Mouse (Mus musculus) forebrain, embryonic 12.5 days (tissue): ENCODE data around the gene Csnk1g2. TPM values are rescaled to one million over a fixed set of nuclear protein-coding genes. Genes with fewer than 3 reads are reported as not detected.
"Not testable (repeated sequence)": the region's sequence is repeated elsewhere in the genome, so short reads cannot be mapped to it uniquely, and the experiment has no call there.

Source experiments
- ATAC-seq: fragments of 200-750 bp; cut with Nextera tagmentation; 2 replicates; pipeline ENCODE4 v1.8.0; 2017; ENCODE audit warnings: moderate TSS enrichment; ENCODE audit not compliant: low FRiP score
- H3K27ac ChIP-seq: fragments of 300-500 bp; sonication (generic); 2 replicates; pipeline ENCODE4 v1.5.1; 2016; ENCODE audit warnings: mild to moderate bottlenecking
- H3K27me3 ChIP-seq: fragments of 300-500 bp; sonication (generic); 2 replicates; pipeline ENCODE4 v1.6.1; 2016; ENCODE audit warnings: mild to moderate bottlenecking
- H3K36me3 ChIP-seq: fragments of 300-500 bp; sonication (generic); replicated peaks from 2 replicates; pipeline ENCODE4 v1.6.1; 2016; ENCODE audit warnings: mild to moderate bottlenecking
- H3K4me1 ChIP-seq: fragments of 300-500 bp; sonication (generic); 2 replicates; pipeline ENCODE4 v1.6.1; 2016
- H3K4me2 ChIP-seq: fragments of 300-500 bp; sonication (generic); 2 replicates; pipeline ENCODE4 v1.6.1; 2016; ENCODE audit warnings: mild to moderate bottlenecking, moderate library complexity
- H3K4me3 ChIP-seq: fragments of 300-500 bp; sonication (generic); replicated peaks from 2 replicates; pipeline ENCODE4 v1.5.1; 2016; ENCODE audit warnings: mild to moderate bottlenecking
- H3K9ac ChIP-seq: fragments of 300-500 bp; sonication (generic); 2 replicates; pipeline ENCODE4 v1.6.1; 2016; ENCODE audit warnings: mild to moderate bottlenecking
- H3K9me3 ChIP-seq: fragments of 300-500 bp; sonication (generic); 2 replicates; pipeline ENCODE4 v1.6.1; 2016
- WGBS: fragments of 180-500 bp; shearing (Covaris S2); methylation state at CpG from one replicate; pipeline ENCODE4 v1.1.7; 2016; 5-methylcytosine and 5-hydroxymethylcytosine counted together
- polyA plus RNA-seq: library from polyadenylated mRNA; unstranded; fragments of >200 nt; fragmentation: Nextera tagmentation; extraction: Ambion mirVana; gene quantifications from 2 replicates; pipeline ENCODE4 v1.2.1, GENCODE M21; 2016

The Csnk1g2 gene
- polyA plus RNA-seq, 1 experiment from 2014 or later, result 161 TPM

DNA sequence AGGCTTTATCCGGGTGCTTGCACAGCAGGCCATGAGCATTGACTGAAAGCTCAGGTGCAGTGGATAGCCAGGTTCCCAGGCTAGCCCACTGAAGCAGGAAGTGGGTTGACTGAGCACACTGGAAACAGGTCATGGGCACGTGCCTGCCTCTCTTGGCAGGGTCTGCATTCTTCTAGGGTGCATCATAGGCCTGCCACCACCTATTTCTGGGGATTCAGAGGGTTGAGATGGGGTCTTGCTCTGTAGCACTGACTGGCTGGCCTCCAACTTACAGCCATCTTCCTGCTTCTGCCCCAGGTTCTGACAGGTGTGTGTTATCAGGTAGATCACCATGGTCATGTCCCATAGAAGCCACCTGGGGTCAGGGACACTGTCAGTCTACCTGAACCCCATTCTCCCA is 17.6 kb upstream of the Csnk1g2 start:
- Histone ChIP-seq H3K4me1 (peaks cover 23% of the 10 kb centered on the region), H3K9ac (no peak overlapping the region), H3K36me3 (peaks cover 39% of the 10 kb centered on the region), H3K27ac (no peak overlapping the region), H3K4me2 (no peak overlapping the region), H3K4me3 (no peak overlapping the region), H3K9me3 (no peaks in the 10 kb centered on the region), H3K27me3 (no peaks in the 10 kb centered on the region)
- ATAC-seq, result no peak
- 85% methylated on average over 2 of the region's 2 CpGs for WGBS

DNA sequence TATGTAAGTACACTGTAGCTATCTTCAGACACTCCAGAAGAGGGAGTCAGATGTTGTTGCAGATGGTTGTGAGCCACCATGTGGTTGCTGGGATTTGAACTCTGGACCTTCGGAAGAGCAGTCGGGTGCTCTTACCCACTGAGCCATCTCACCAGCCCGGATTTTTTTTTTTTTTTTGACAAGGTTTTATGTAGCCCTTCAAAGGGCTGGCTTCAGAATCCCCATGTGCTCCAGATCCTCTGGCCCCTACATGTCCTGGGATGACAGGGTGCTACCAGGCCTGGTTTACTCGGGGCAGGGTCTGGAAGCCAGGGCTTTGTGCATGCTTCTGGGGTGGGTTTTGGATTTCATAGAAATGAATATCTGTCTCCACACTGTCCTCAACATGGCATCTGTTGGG is 16.9 kb upstream of the Csnk1g2 start, which contains the start of gene Gm49322:
Gm49322 (plus strand) TSS at position 301 of the 400 bp plus-strand sequence.
- peaks cover 47% of the 10 kb centered on the region for H3K36me3 ChIP-seq
- not testable (repeated sequence) for H3K9ac ChIP-seq

DNA sequence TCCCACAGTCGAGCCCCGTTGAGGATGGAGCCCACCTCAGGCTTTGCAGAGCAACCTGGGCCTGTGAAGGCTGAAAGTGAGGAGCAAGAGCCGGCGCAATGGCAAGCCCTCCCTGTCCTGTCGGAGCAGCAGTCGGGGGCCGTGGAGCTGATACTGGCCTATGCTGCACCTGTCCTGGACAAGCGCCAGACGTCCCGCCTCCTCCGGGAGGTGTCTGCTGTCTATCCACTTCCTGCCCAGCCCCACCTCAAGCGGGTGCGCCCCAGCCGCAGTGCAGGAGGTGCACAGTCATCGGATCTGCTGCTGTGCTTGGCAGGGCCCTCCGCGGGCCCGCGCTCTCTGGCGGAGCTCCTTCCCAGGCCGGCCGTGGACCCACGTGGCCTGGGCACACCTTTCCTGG is 16.3 kb upstream of the Csnk1g2 start:
- Histone ChIP-seq H3K4me3 (no peak overlapping the region), H3K27ac (no peak overlapping the region), H3K36me3 (peaks cover 50% of the 10 kb centered on the region), H3K4me2 (no peak overlapping the region), H3K9me3 (no peaks in the 10 kb centered on the region), H3K4me1 (peaks cover 23% of the 10 kb centered on the region), H3K9ac (no peak overlapping the region), H3K27me3 (no peaks in the 10 kb centered on the region)
- no peak for ATAC-seq
- WGBS, result 94% methylated on average over 23 of the region's 23 CpGs

More for the DNA sequence above, 16.9 kb upstream of the Csnk1g2 start, which contains the start of gene Gm49322:
- H3K27me3 ChIP-seq, H3K27ac ChIP-seq, H3K9me3 ChIP-seq, H3K4me3 ChIP-seq, ATAC-seq, H3K4me2 ChIP-seq: not testable (repeated sequence)
- H3K4me1 ChIP-seq, result peaks cover 23% of the 10 kb centered on the region
- WGBS, result 94% methylated on average over 4 of the region's 4 CpGs

- no peak for ATAC-seq
- no peak overlapping the region for H3K27ac ChIP-seq
- no peak overlapping the region for H3K4me3 ChIP-seq
- no peak overlapping the region for H3K9ac ChIP-seq
- peaks cover 55% of the 10 kb centered on the region for H3K36me3 ChIP-seq
- H3K9me3 ChIP-seq, result no peaks in the 10 kb centered on the region
- H3K4me2 ChIP-seq, result no peak overlapping the region
- peaks cover 23% of the 10 kb centered on the region for H3K4me1 ChIP-seq
- H3K27me3 ChIP-seq, result no peaks in the 10 kb centered on the region
- 96% methylated on average over 34 of the region's 34 CpGs for WGBS
These were observed 15.8 kb upstream of the Csnk1g2 start for GRCm38 (mm10) chr10:80606737-80607350.

- Histone ChIP-seq H3K4me3 (no peak overlapping the region), H3K27ac (no peak overlapping the region), H3K9me3 (no peaks in the 10 kb centered on the region), H3K9ac (no peak overlapping the region), H3K36me3 (peaks cover 70% of the 10 kb centered on the region), H3K27me3 (no peaks in the 10 kb centered on the region), H3K4me1 (peaks cover 15% of the 10 kb centered on the region), H3K4me2 (no peak overlapping the region)
- WGBS, result 100% methylated on average over 3 of the region's 3 CpGs
- ATAC-seq, result no peak
These were observed 14.2 kb upstream of the Csnk1g2 start for GRCm38 (mm10) chr10:80608435-80608834.

- 90% methylated on average over 10 of the region's 10 CpGs for WGBS
- H3K4me3 ChIP-seq, result no peak overlapping the region
- H3K4me2 ChIP-seq, result no peak overlapping the region
- no peaks in the 10 kb centered on the region for H3K27me3 ChIP-seq
- H3K9me3 ChIP-seq, result no peaks in the 10 kb centered on the region
- H3K9ac ChIP-seq, result no peak overlapping the region
- no peak overlapping the region for H3K27ac ChIP-seq
- H3K36me3 ChIP-seq, result peaks cover 77% of the 10 kb centered on the region
- no peak for ATAC-seq
- H3K4me1 ChIP-seq, result peaks cover 5% of the 10 kb centered on the region
These were observed 13.2 kb upstream of the Csnk1g2 start for GRCm38 (mm10) chr10:80609269-80609924.

DNA sequence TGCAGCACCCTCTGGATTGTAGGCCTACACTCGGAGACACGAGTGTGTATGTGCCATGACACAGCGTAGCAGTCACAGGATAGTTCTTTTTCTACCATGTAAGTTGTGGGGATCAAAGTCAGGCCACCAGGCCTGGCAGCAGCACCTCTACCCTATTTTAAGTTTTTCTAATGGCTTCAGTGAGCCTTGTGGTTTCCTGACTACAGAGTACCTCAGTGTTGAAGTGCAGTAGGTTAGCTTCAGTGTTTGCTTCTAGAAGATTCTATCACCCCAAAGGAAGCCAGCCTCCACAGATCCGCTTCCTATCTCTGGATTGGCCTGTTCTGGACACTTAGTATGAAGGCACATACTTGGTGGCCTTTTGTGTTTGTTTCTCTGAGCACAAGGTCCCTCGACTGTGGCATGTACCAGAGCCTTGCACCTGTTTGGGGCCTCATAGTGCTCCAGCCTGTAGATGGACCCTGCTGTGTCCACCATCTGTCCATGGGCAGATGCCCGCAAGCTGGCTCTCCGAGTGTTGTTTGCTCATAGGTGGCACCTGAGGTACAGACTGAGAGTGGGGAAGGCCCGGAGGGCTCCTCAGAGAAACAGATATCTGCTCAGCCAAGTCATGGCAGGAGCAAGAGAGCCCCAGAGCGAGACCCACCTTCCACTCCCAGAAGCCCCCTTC is 12.4 kb upstream of the Csnk1g2 start:
- WGBS, result 96% methylated on average over 9 of the region's 9 CpGs
- no peaks in the 10 kb centered on the region for H3K27me3 ChIP-seq
- H3K27ac ChIP-seq, result no peak overlapping the region
- H3K4me2 ChIP-seq, result no peak overlapping the region
- H3K9ac ChIP-seq, result no peak overlapping the region
- no peaks in the 10 kb centered on the region for H3K9me3 ChIP-seq
- peaks cover under 1% of the 10 kb centered on the region; the same call in 1 of the 2 replicates for H3K4me1 ChIP-seq
- ATAC-seq, result no peak
- peaks cover 86% of the 10 kb centered on the region for H3K36me3 ChIP-seq
- no peak overlapping the region for H3K4me3 ChIP-seq

GRCm38 (mm10) chr10:80611024-80611423 is 11.6 kb upstream of the Csnk1g2 start:
- H3K27ac ChIP-seq, result no peak overlapping the region
- H3K4me1 ChIP-seq, result no peaks in the 10 kb centered on the region
- H3K9ac ChIP-seq, result no peak overlapping the region
- no peak overlapping the region for H3K4me3 ChIP-seq
- no peaks in the 10 kb centered on the region for H3K27me3 ChIP-seq
- H3K4me2 ChIP-seq, result no peak overlapping the region
- H3K36me3 ChIP-seq, result peaks cover 93% of the 10 kb centered on the region
- ATAC-seq, result peak; percentile 25; the same call in 1 of the 2 replicates
- WGBS, result 77% methylated on average over 4 of the region's 4 CpGs
- H3K9me3 ChIP-seq, result no peaks in the 10 kb centered on the region

DNA sequence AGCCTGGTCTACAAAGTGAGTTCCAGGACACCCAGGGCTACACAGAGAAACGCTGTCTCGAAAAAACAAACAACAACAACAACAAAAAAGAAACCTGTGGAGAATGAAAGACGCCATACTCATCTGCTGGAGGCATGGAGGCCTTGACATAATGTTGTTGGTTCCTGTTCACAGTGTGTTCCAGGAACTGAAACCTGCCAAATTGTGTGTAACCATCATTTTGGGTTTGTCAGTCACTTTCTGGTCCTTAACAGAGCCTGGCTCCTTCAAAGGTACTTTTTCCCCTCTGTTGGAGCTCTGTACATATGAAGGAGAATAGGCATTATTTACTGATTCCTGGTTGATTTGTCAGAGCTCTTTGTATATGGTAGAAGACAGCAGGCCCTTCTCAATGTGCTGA is 10.7 kb upstream of the Csnk1g2 start:
- H3K36me3 ChIP-seq, result peaks cover 86% of the 10 kb centered on the region
- ATAC-seq, result no peak
- H3K27me3 ChIP-seq, result no peaks in the 10 kb centered on the region
- H3K4me1 ChIP-seq, result no peaks in the 10 kb centered on the region
- 99% methylated on average over 3 of the region's 3 CpGs for WGBS
- no peak overlapping the region for H3K27ac ChIP-seq
- no peaks in the 10 kb centered on the region for H3K9me3 ChIP-seq
- H3K4me2 ChIP-seq, result no peak overlapping the region
- no peak overlapping the region for H3K9ac ChIP-seq
- H3K4me3 ChIP-seq, result no peak overlapping the region

GRCm38 (mm10) chr10:80613821-80614220 is 8.8 kb upstream of the Csnk1g2 start:
- ATAC-seq, result no peak
- H3K27me3 ChIP-seq, result no peaks in the 10 kb centered on the region
- H3K4me3 ChIP-seq, result no peak overlapping the region
- no peaks in the 10 kb centered on the region for H3K4me1 ChIP-seq
- 90% methylated on average over 3 of the region's 3 CpGs for WGBS
- no peak overlapping the region for H3K9ac ChIP-seq
- no peak overlapping the region for H3K4me2 ChIP-seq
- H3K27ac ChIP-seq, result no peak overlapping the region
- peaks cover 67% of the 10 kb centered on the region for H3K36me3 ChIP-seq
- H3K9me3 ChIP-seq, result no peaks in the 10 kb centered on the region

- Histone ChIP-seq H3K4me2 (no peak overlapping the region), H3K36me3 (peaks cover 62% of the 10 kb centered on the region)
These were observed 8.3 kb upstream of the Csnk1g2 start for GRCm38 (mm10) chr10:80614351-80614750.

GRCm38 (mm10) chr10:80618181-80618580 is 4.5 kb upstream of the Csnk1g2 start:
- 88% methylated on average over 9 of the region's 9 CpGs for WGBS
- Histone ChIP-seq H3K36me3 (peaks cover 28% of the 10 kb centered on the region), H3K4me2 (no peak overlapping the region), H3K27me3 (no peaks in the 10 kb centered on the region), H3K4me1 (peaks cover 8% of the 10 kb centered on the region), H3K27ac (no peak overlapping the region), H3K9me3 (no peaks in the 10 kb centered on the region), H3K4me3 (no peak overlapping the region), H3K9ac (no peak overlapping the region)
- ATAC-seq, result no peak

More at GRCm38 (mm10) chr10:80614351-80614750, 8.3 kb upstream of the Csnk1g2 start:
- Histone ChIP-seq H3K4me3 (no peak overlapping the region), H3K27me3 (no peaks in the 10 kb centered on the region), H3K27ac (no peak overlapping the region), H3K4me1 (no peaks in the 10 kb centered on the region), H3K9me3 (no peaks in the 10 kb centered on the region), H3K9ac (no peak overlapping the region)
- ATAC-seq, result no peak
- WGBS, result 90% methylated on average over 6 of the region's 6 CpGs
